Mouse (Mus musculus) small intestine, adult 2 months (tissue): ENCODE data around the gene Gtf2b. TPM values are rescaled to one million over a fixed set of nuclear protein-coding genes. Genes with fewer than 3 reads are reported as not detected.
A peak's percentile ranks its signal among the peaks of the same experiment; 100 is the strongest.

Experiments
- H3K27ac ChIP-seq: fragments of 200-500 bp; 2 replicates; pipeline ENCODE4 v1.5.1; 2012; ENCODE audit warnings: low read depth, low read length, control low read depth, inconsistent platforms; ENCODE audit not compliant: insufficient read depth
- H3K27me3 ChIP-seq: fragments of 200-500 bp; 2 replicates; pipeline ENCODE4 v1.6.1; 2012; ENCODE audit warnings: mild to moderate bottlenecking, moderate library complexity, low read length, inconsistent platforms; ENCODE audit not compliant: control insufficient read depth, insufficient read depth
- H3K36me3 ChIP-seq: fragments of 200-500 bp; 2 replicates; pipeline ENCODE4 v1.6.1; 2012; ENCODE audit warnings: mild to moderate bottlenecking, low read length, control low read depth, inconsistent platforms; ENCODE audit not compliant: control insufficient read depth, insufficient read depth
- H3K4me1 ChIP-seq: fragments of 200-500 bp; 2 replicates; pipeline ENCODE4 v1.6.1; 2012; ENCODE audit warnings: low read length, inconsistent platforms, mixed read lengths; ENCODE audit not compliant: control insufficient read depth, insufficient read depth, insufficient read length
- H3K4me3 ChIP-seq: fragments of 200-500 bp; 2 replicates; pipeline ENCODE4 v1.5.1; 2012; ENCODE audit warnings: low read depth, mild to moderate bottlenecking, control low read depth, inconsistent platforms, low read length, moderate library complexity
- CTCF ChIP-seq: fragments of 200-500 bp; IDR thresholded peaks from 2 replicates; pipeline ENCODE4 v1.5.1; 2012; ENCODE audit warnings: low read depth, mild to moderate bottlenecking, control low read depth, inconsistent platforms, low read length, moderate library complexity, mixed read lengths; ENCODE audit not compliant: insufficient replicate concordance, insufficient read length; ENCODE audit errors: extremely low read depth
- POLR2A ChIP-seq: fragments of 200-500 bp; IDR thresholded peaks from 2 replicates; pipeline ENCODE4 v1.6.1; 2012; ENCODE audit warnings: low read depth, mild to moderate bottlenecking, control low read depth, inconsistent platforms, low read length, moderate library complexity
- WGBS: fragments of 180-500 bp; shearing (Covaris S2); methylation state at CpG from one replicate; pipeline ENCODE4 v1.1.7; 2018; 5-methylcytosine and 5-hydroxymethylcytosine counted together
- polyA plus RNA-seq: library from polyadenylated mRNA; depleted of rRNA; stranded (reverse); fragments of >200 nt; gene quantifications from 2 replicates; pipeline ENCODE4 v1.2.3, GENCODE M21; 2012; rRNA removed

Gene Gtf2b
- polyA plus RNA-seq, 1 experiment = 22.3 TPM

- TF ChIP-seq CTCF (no peak), POLR2A (no peak)
- Histone ChIP-seq H3K36me3 (peaks cover 29% of the 10 kb centered on the region), H3K4me1 (no peaks in the 10 kb centered on the region), H3K27me3 (no peaks in the 10 kb centered on the region), H3K27ac (no peak overlapping the region), H3K4me3 (no peak overlapping the region)
- whole genome bisulfite sequencing = 96% methylated on average over 3 of the region's 3 CpGs
Measured at GRCm38 (mm10) chr3:142817506-142817905, 52.7 kb downstream of the Gtf2b start.

DNA sequence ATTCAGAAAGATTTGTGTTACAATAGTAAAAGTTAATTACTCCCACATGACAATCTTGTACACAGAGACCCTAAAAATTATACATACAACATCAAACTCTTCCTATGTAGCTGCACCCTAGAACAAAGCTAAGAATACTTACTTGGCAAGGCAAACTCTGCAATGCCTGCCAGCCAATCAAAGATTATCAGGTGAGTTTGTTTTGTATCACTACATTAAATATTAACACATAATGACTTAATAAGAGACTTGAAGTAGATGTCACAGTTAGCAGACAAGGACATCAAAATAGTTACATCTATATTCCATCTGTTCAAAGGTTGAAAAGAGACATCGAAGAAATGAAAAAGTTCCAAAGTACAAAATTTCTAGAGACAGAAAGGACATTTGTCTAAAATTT lies 58.8 kb downstream of the Gtf2b start:
- no peak for TF ChIP-seq CTCF
- 32% methylated on average over 1 of the region's 1 CpGs for WGBS
- H3K4me1 ChIP-seq = no peaks in the 10 kb centered on the region; the same call in 1 of the 2 replicates

GRCm38 (mm10) chr3:142826449-142827146 lies 61.8 kb downstream of the Gtf2b start:
- Histone ChIP-seq H3K4me1 (no peaks in the 10 kb centered on the region; the same call in 1 of the 2 replicates), H3K27ac (peak overlapping the region; percentile 76), H3K27me3 (no peaks in the 10 kb centered on the region), H3K4me3 (no peak overlapping the region), H3K36me3 (peaks cover 29% of the 10 kb centered on the region)
- TF ChIP-seq POLR2A = no peak
- 76% methylated on average over 4 of the region's 4 CpGs for WGBS

More for the DNA sequence above, 58.8 kb downstream of the Gtf2b start:
- H3K27ac ChIP-seq = no peak overlapping the region; the same call in 1 of the 2 replicates
- H3K36me3 ChIP-seq = peaks cover 28% of the 10 kb centered on the region
- H3K27me3 ChIP-seq = no peaks in the 10 kb centered on the region
- no peak overlapping the region for H3K4me3 ChIP-seq

GRCm38 (mm10) chr3:142832910-142833309 lies 68.1 kb downstream of the Gtf2b start:
- H3K4me1 ChIP-seq = no peaks in the 10 kb centered on the region
- no peaks in the 10 kb centered on the region for H3K27me3 ChIP-seq
- peaks cover 19% of the 10 kb centered on the region for H3K36me3 ChIP-seq
- no peak for TF ChIP-seq POLR2A
- no peak for TF ChIP-seq CTCF
- H3K27ac ChIP-seq = no peak overlapping the region
- no peak overlapping the region for H3K4me3 ChIP-seq
- WGBS = 92% methylated on average over 3 of the region's 3 CpGs

Other genes with a start within 250 kb of the Gtf2b start
- 0.93 and 1.4 TPM in 2 replicates for gene Gbp7, start 234.7 kb upstream of the Gtf2b start, polyA plus RNA-seq
- 7.2 and 13.8 TPM in 2 replicates for gene Gbp3, start 205.0 kb upstream of the Gtf2b start, polyA plus RNA-seq
- gene Gbp2b, start 170.2 kb upstream of the Gtf2b start, polyA plus RNA-seq = 0.56 and 0.89 TPM in 2 replicates
- gene Gbp2, start 144.4 kb upstream of the Gtf2b start, polyA plus RNA-seq = 3.1 and 6.8 TPM in 2 replicates
- 0.52 and 0.55 TPM in 2 replicates for gene Kyat3, start 64.0 kb upstream of the Gtf2b start, polyA plus RNA-seq
- gene Pkn2, start 117.0 kb downstream of the Gtf2b start, polyA plus RNA-seq = 16.4 and 56.8 TPM in 2 replicates